Mouse (Mus musculus) ZHBTc4 (cell line): ENCODE data around the gene Dntt.

Experiments used
- DNase-seq: peaks from one replicate; pipeline ENCODE4 v3.0.0-alpha.2; 2011; ENCODE audit warnings: low read depth, low spot score

The Dntt gene

GRCm38 (mm10) chr19:41053530-41053929 is 24.5 kb downstream of the Dntt start:
- peak; percentile 81 for DNase-seq

GRCm38 (mm10) chr19:41054702-41055101 is 25.6 kb downstream of the Dntt start:
- no peak for DNase-seq

- peak; percentile 94 for DNase-seq
Observed at GRCm38 (mm10) chr19:41071500-41071899, 42.4 kb downstream of the Dntt start.

- DNase-seq: peak; percentile 35
Observed at GRCm38 (mm10) chr19:41073746-41074455, 44.8 kb downstream of the Dntt start.

GRCm38 (mm10) chr19:41076906-41077305 is 47.8 kb downstream of the Dntt start, which contains the start of gene Opalin:
TSS of gene Opalin (minus strand) at chr19:41077113.
- DNase-seq: no peak

GRCm38 (mm10) chr19:41081589-41081988 is 52.5 kb downstream of the Dntt start:
- no peak for DNase-seq

GRCm38 (mm10) chr19:41083646-41084045 is 54.6 kb downstream of the Dntt start:
- DNase-seq: no peak

GRCm38 (mm10) chr19:41086289-41086688 is 57.2 kb downstream of the Dntt start:
- no peak for DNase-seq

GRCm38 (mm10) chr19:41086700-41087099 is 57.6 kb downstream of the Dntt start:
- peak; percentile 85 for DNase-seq

GRCm38 (mm10) chr19:41087901-41088300 is 58.8 kb downstream of the Dntt start:
- no peak for DNase-seq

GRCm38 (mm10) chr19:41088491-41088890 is 59.4 kb downstream of the Dntt start:
- peak; percentile 45 for DNase-seq

GRCm38 (mm10) chr19:41089833-41090232 is 60.8 kb downstream of the Dntt start:
- peak; percentile 74 for DNase-seq

- DNase-seq: no peak
Observed at GRCm38 (mm10) chr19:41091901-41092300, 62.8 kb downstream of the Dntt start.

- DNase-seq: no peak
Observed at GRCm38 (mm10) chr19:41097038-41097437, 68.0 kb downstream of the Dntt start.

- DNase-seq: no peak
Observed at GRCm38 (mm10) chr19:41100863-41101262, 71.8 kb downstream of the Dntt start.

- DNase-seq: no peak
Observed at GRCm38 (mm10) chr19:41101390-41101789, 72.3 kb downstream of the Dntt start.

GRCm38 (mm10) chr19:41104922-41105321 is 75.8 kb downstream of the Dntt start:
- DNase-seq: peak; percentile 60

GRCm38 (mm10) chr19:41107530-41107929 is 78.5 kb downstream of the Dntt start:
- DNase-seq: no peak

- no peak for DNase-seq
Observed at GRCm38 (mm10) chr19:41108666-41109065, 79.6 kb downstream of the Dntt start.
